Comparison of ENCODE assay signal across 9 mouse cellular contexts in genomic region chr9:88073165-88073564, GRCm38 (mm10).
DNase-seq lines count a peak whose midpoint lies in the region; ATAC-seq lines count a peak whose summit lies in the region.
"Had no signal": no experiment of that assay in that cellular context is flagged by ENCODE, and none has a peak within 500 bp of the region (broad histone marks: within the 10 kb centered on the region; RNA-seq: fewer than 3 reads in every experiment).

No protein-coding gene starts in this region.

- H3K4me3 ChIP-seq in limb, embryonic 15.5 days = no peak overlapping the region; the same call in 1 of the 2 replicates
- H3K4me3 ChIP-seq: heart, embryonic 15.5 days had no signal

- peak; percentile 21 to 40 for DNase-seq in cerebellum, adult 18-20 months
- no peak for DNase-seq in cerebellum, adult 9-11 months
- peak; percentile 27 for DNase-seq in ovary, postnatal 36 days (ENCODE audit: low spot score)
- DNase-seq in ovary, postnatal 10 days (ENCODE audit: low spot score) = no peak
- DNase-seq in embryo, embryonic 9.5 days (ENCODE audit: extremely low spot score) = peak; percentile 43
- peak; percentile 76 for DNase-seq in kidney, postnatal 10 days
- DNase-seq in testis, postnatal 14 days (ENCODE audit: low spot score) = peak; percentile 9

- peak overlapping the region; percentile 12; the same call in 1 of the 2 replicates for H3K4me2 ChIP-seq in limb, embryonic 15.5 days
- H3K4me2 ChIP-seq: heart, embryonic 15.5 days had no signal

- H3K27me3 ChIP-seq in limb, embryonic 15.5 days = peaks cover 7% of the 10 kb centered on the region; the same call in 1 of the 2 replicates

- ATAC-seq in limb, embryonic 15.5 days (ENCODE audit: insufficient number of reproducible peaks, low FRiP score, low TSS enrichment, low read depth) = no peak

- no peak overlapping the region for H3K27ac ChIP-seq in limb, embryonic 15.5 days
- H3K27ac ChIP-seq: heart, embryonic 15.5 days had no signal

- H3K4me1 ChIP-seq in limb, embryonic 15.5 days = peaks cover 29% of the 10 kb centered on the region
- H3K4me1 ChIP-seq: heart, embryonic 15.5 days had no signal

- no peaks in the 10 kb centered on the region for H3K36me3 ChIP-seq in limb, embryonic 15.5 days
- H3K36me3 ChIP-seq: heart, embryonic 15.5 days had no signal

- no peaks in the 10 kb centered on the region for H3K9me3 ChIP-seq in limb, embryonic 15.5 days
- H3K9me3 ChIP-seq: heart, embryonic 15.5 days had no signal

- WGBS in limb, embryonic 15.5 days = 11% methylated on average over 6 of the region's 6 CpGs

- H3K9ac ChIP-seq in limb, embryonic 15.5 days = no peak overlapping the region
- H3K9ac ChIP-seq: heart, embryonic 15.5 days had no signal

Comparison
In these comparisons a context has a peak if more than half of its experiments do, and no peak if none do; other contexts are left out.
1. DNase-seq: peak in cerebellum, adult 18-20 months (2 of 2), ovary, postnatal 36 days (single experiment), embryo, embryonic 9.5 days (single experiment), kidney, postnatal 10 days (single experiment) and testis, postnatal 14 days (single experiment); none in cerebellum, adult 9-11 months (single experiment) and ovary, postnatal 10 days (single experiment).